Mouse (Mus musculus): ENCODE measurements around the gene Zc2hc1c. TPM values are rescaled to one million over a fixed set of nuclear protein-coding genes. Genes with fewer than 3 reads are reported as not detected.

Zc2hc1c gene
- 0.71 and 0.83 TPM in 2 replicates for polyA plus RNA-seq (2015; fragmentation: Nextera tagmentation; extraction: Ambion mirVana)

DNA sequence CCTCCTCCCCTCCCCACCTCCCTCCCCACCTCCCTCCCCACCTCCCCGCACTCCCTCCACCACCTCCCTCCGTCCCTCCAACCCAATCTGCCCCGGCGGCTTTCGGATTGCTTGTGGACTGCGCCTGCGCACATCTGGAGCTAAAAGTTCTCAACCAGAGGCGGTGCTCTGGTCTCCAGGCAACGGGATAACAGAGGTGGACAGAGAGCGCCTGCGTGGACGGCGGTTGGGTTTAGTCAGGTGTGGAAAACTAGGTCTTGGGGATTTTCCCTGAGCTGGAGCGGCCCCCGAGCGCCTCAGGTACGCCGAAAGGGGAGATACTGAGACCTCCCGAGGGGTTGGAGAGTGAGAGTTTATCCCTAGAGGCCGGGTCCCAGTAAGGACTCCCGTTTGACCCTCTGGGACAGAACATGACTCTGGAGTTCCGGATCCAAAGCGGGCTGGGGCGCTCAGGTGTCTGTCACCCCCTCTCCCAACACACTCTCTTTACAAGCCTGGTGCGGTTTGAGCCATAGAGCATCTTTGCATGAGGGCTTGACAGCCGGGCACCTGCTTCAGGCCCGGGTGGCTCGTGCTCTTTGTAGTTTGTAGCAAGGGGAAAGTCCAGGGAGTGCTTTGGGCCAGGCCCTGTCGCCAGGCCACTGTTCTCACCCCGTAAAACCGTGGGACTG, at the start of gene Zc2hc1c:
TSS of gene Zc2hc1c (plus strand) at position 106 of the 671 bp plus-strand sequence.

DNA sequence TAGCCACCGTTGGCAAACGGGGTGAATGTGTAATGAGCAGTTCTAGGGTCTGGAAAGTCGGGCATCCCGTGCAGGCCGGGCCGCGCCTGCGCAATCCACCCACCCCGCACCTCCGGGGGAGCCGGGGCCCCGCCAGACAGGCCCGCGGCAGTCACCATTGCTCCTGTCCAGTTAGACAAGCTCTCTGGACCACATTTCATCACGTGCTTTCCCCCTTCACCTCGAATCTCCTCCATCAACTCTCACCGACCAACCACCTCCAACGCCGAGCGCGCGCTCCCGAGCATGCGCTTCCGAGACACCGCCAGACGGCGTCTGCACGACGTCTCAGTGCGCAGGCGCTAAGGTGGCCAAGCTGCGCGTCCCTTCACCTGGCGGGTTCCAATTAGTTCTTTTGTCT, 18.1 kb upstream of the Zc2hc1c start, which contains the start of gene Mlh3:
TSS of gene Mlh3 (minus strand) at position 281 of the 400 bp plus-strand sequence.

DNA sequence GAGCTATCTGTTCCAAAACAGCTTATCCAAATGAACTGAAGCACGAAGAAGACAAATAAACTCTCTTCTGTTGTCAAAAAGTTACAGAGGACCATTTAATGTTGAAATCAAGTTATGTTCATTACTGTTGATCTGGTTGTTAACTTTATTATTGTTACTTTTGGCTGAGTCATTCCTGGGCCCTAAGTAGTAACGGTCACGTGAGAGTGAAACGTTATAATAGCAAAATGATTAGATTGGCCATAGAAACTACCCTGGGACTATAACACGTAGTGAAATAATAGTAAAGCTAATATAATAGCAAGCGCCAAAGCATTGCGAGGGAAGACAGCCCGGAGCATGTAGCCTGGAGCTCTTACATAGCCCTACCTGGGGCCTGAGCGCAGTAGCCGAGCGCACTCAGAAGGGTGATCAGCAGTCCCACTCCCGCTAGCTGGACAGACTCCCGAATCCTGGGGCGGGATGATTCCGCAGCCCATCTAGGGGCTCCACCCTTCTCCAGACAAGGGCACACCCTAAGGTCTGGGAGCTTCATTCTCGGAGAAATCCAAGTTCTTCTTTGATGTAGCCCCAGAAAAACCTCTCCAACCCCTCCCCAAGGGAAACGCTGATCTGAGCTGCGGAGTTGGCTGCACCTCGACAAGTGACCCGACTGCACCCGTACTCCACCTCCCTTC, 444 bp upstream of the Zc2hc1c start, which contains the start of gene Acyp1:
TSS of gene Acyp1 (minus strand) at position 630 of the 677 bp plus-strand sequence.

DNA sequence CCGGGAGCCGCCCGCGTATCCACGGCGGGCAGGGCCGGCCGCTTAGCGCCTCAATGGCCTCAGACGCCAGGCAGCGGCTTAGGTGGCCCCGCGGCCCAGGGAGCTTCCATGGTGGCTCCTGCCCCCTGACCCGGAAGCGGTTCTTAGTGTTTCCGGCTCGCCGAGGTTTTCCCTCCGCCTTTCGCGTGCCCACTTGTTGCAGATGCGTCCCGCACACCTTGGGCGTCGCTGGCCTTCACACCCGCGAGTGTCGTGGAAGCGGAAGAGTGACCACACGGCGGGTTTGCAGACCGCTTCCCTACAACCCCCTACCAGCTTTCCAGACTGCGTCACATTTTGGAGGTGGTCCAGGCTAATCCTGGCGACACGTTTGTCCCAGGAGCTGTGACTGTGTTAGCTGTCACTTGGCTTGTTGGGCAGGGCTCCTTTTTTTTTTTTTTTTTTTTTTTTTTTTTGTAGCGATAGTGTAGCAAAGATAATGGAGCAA, 50.9 kb downstream of the Zc2hc1c start, which contains the start of gene Nek9:
TSS of gene Nek9 (minus strand) at position 120 of the 487 bp plus-strand sequence.

Small RNAs within 50 kb of the gene (microRNA-seq; reads per million reads assigned to microRNA genes)
- gene Mir6938 = 0.21 to 0.41 reads per million in 2 experiments

Other genes starting within 250 kb of the Zc2hc1c start
- 2.0 and 3.1 TPM in 2 replicates for gene Prox2, start 177.8 kb upstream of the Zc2hc1c start, polyA plus RNA-seq (2015; fragmentation: Nextera tagmentation; extraction: Ambion mirVana)
- gene Dlst, start 177.8 kb upstream of the Zc2hc1c start, polyA plus RNA-seq (2015; fragmentation: Nextera tagmentation; extraction: Ambion mirVana) = 157 and 160 TPM in 2 replicates
- 0.46 and 0.50 TPM in 2 replicates for gene Rps6kl1, start 137.3 kb upstream of the Zc2hc1c start, polyA plus RNA-seq (2015; fragmentation: Nextera tagmentation; extraction: Ambion mirVana)
- gene Pgf, start 110.8 kb upstream of the Zc2hc1c start, polyA plus RNA-seq (2015; fragmentation: Nextera tagmentation; extraction: Ambion mirVana) = 4.1 and 5.0 TPM in 2 replicates
- gene Eif2b2, start 69.1 kb upstream of the Zc2hc1c start, polyA plus RNA-seq (2015; fragmentation: Nextera tagmentation; extraction: Ambion mirVana) = 82.7 and 82.9 TPM in 2 replicates
- 3.7 and 4.5 TPM in 2 replicates for gene Mlh3, start 18.0 kb upstream of the Zc2hc1c start, polyA plus RNA-seq (2015; fragmentation: Nextera tagmentation; extraction: Ambion mirVana)
- gene Acyp1, start 153 bp upstream of the Zc2hc1c start, polyA plus RNA-seq (2015; fragmentation: Nextera tagmentation; extraction: Ambion mirVana) = 38.8 and 43.3 TPM in 2 replicates
- 12.3 and 15.0 TPM in 2 replicates for gene Nek9, start 50.8 kb downstream of the Zc2hc1c start, polyA plus RNA-seq (2015; fragmentation: Nextera tagmentation; extraction: Ambion mirVana)
- gene Tmed10, start 86.3 kb downstream of the Zc2hc1c start, polyA plus RNA-seq (2015; fragmentation: Nextera tagmentation; extraction: Ambion mirVana) = 197 and 209 TPM in 2 replicates
- 10.3 and 23.9 TPM in 2 replicates for gene Fos, start 185.3 kb downstream of the Zc2hc1c start, polyA plus RNA-seq (2015; fragmentation: Nextera tagmentation; extraction: Ambion mirVana)